Mouse (Mus musculus) forebrain, embryonic 14.5 days (tissue): ENCODE measurements around the gene Vgll4. TPM values are rescaled to one million over a fixed set of nuclear protein-coding genes. Genes with fewer than 3 reads are reported as not detected.

ENCODE experiments used
- ATAC-seq: fragments of 200-750 bp; cut with Nextera tagmentation; 2 replicates; pipeline ENCODE4 v1.8.0; 2017; ENCODE audit warnings: mild to moderate bottlenecking, moderate library complexity
- DNase-seq: peaks from one replicate; pipeline ENCODE4 v3.0.0-alpha.2; 2015; ENCODE audit warnings: low spot score
- H3K27ac ChIP-seq: fragments of 300-500 bp; sonication (generic); 2 replicates; pipeline ENCODE4 v1.5.1; 2014; ENCODE audit warnings: low read depth, mild to moderate bottlenecking, control low read depth, low read length, moderate library complexity
- H3K27me3 ChIP-seq: fragments of 300-500 bp; sonication (generic); replicated peaks from 2 replicates; pipeline ENCODE4 v1.6.1; 2014; ENCODE audit warnings: low read length, control low read depth, mixed read lengths; ENCODE audit not compliant: control insufficient read depth, insufficient read depth
- H3K36me3 ChIP-seq: fragments of 300-500 bp; sonication (generic); 2 replicates; pipeline ENCODE4 v1.6.1; 2014; ENCODE audit warnings: low read length, control low read depth; ENCODE audit not compliant: control insufficient read depth, insufficient read depth
- H3K4me1 ChIP-seq: fragments of 300-500 bp; sonication (generic); 2 replicates; pipeline ENCODE4 v1.6.1; 2014; ENCODE audit warnings: antibody characterized with exemption, low read length, control low read depth; ENCODE audit not compliant: control insufficient read depth, insufficient read depth
- H3K4me2 ChIP-seq: fragments of 300-500 bp; sonication (generic); 2 replicates; pipeline ENCODE4 v1.6.1; 2014; ENCODE audit warnings: mild to moderate bottlenecking, control low read depth, low read length
- H3K4me3 ChIP-seq: fragments of 300-500 bp; sonication (generic); 2 replicates; pipeline ENCODE4 v1.5.1; 2014; ENCODE audit warnings: low read depth, low read length, control low read depth
- H3K9ac ChIP-seq: fragments of 300-500 bp; sonication (generic); 2 replicates; pipeline ENCODE4 v1.6.1; 2014; ENCODE audit warnings: mild to moderate bottlenecking, low read length, control low read depth, moderate library complexity
- H3K9me3 ChIP-seq: fragments of 300-500 bp; sonication (generic); replicated peaks from 2 replicates; pipeline ENCODE4 v1.6.1; 2016; ENCODE audit warnings: low read length, control low read depth, mixed read lengths; ENCODE audit not compliant: control insufficient read depth
- WGBS: fragments of 180-500 bp; shearing (Covaris S2); extraction: QIAGEN DNeasy Blood & Tissue Kit; methylation state at CpG from one replicate; pipeline ENCODE4 v1.1.7; 2014; 5-methylcytosine and 5-hydroxymethylcytosine counted together
- polyA plus RNA-seq: library from polyadenylated mRNA; unstranded; fragments of >200 nt; fragmentation: Nextera tagmentation; extraction: Ambion mirVana; gene quantifications from 2 replicates; pipeline ENCODE4 v1.2.1, GENCODE M21; 2014

The Vgll4 gene
- polyA plus RNA-seq, 1 experiment from 2014 or later: 44.9 TPM

GRCm38 (mm10) chr6:115005351-115005890, 35.6 kb upstream of the Vgll4 start:
- Histone ChIP-seq H3K36me3 (peaks cover 29% of the 10 kb centered on the region), H3K27me3 (no peaks in the 10 kb centered on the region), H3K4me2 (no peak overlapping the region), H3K4me3 (no peak overlapping the region), H3K9ac (no peak overlapping the region), H3K4me1 (no peaks in the 10 kb centered on the region), H3K27ac (no peak overlapping the region), H3K9me3 (no peaks in the 10 kb centered on the region)
- DNase-seq: no peak
- 91% methylated on average over 8 of the region's 8 CpGs for WGBS
- ATAC-seq: no peak

- no peak overlapping the region for H3K9ac ChIP-seq
- no peak overlapping the region for H3K4me3 ChIP-seq
- ATAC-seq (no peak), DNase-seq (peak; percentile 34)
- no peak overlapping the region for H3K4me2 ChIP-seq
- no peaks in the 10 kb centered on the region for H3K4me1 ChIP-seq
- H3K27ac ChIP-seq: no peak overlapping the region
- H3K9me3 ChIP-seq: no peaks in the 10 kb centered on the region
- no peaks in the 10 kb centered on the region for H3K27me3 ChIP-seq
- WGBS: 74% methylated on average over 8 of the region's 8 CpGs
- H3K36me3 ChIP-seq: peaks cover 21% of the 10 kb centered on the region; the same call in 1 of the 2 replicates
These were observed 34.8 kb upstream of the Vgll4 start for GRCm38 (mm10) chr6:115004636-115005035.

GRCm38 (mm10) chr6:114998374-114999031, 28.7 kb upstream of the Vgll4 start:
- 90% methylated on average over 16 of the region's 16 CpGs for WGBS
- H3K4me2 ChIP-seq: no peak overlapping the region
- H3K9ac ChIP-seq: no peak overlapping the region
- H3K4me3 ChIP-seq: no peak overlapping the region
- H3K4me1 ChIP-seq: no peaks in the 10 kb centered on the region
- no peak overlapping the region for H3K27ac ChIP-seq
- DNase-seq (no peak), ATAC-seq (no peak)
- no peaks in the 10 kb centered on the region for H3K27me3 ChIP-seq
- H3K36me3 ChIP-seq: 0 out of 2 replicates have a peak, but pooled peaks cover under 1% of the 10 kb centered on the region
- no peaks in the 10 kb centered on the region for H3K9me3 ChIP-seq

- 92% methylated on average over 5 of the region's 5 CpGs for WGBS
These were observed 27.7 kb upstream of the Vgll4 start for GRCm38 (mm10) chr6:114997471-114997870.

GRCm38 (mm10) chr6:114996910-114997309, 27.1 kb upstream of the Vgll4 start:
- Histone ChIP-seq H3K27ac (no peak overlapping the region), H3K4me2 (no peak overlapping the region), H3K36me3 (no peaks in the 10 kb centered on the region), H3K4me1 (no peaks in the 10 kb centered on the region), H3K27me3 (no peaks in the 10 kb centered on the region), H3K9me3 (no peaks in the 10 kb centered on the region), H3K4me3 (no peak overlapping the region), H3K9ac (no peak overlapping the region)
- no peak for ATAC-seq
- peak; percentile 15 for DNase-seq
- 77% methylated on average over 5 of the region's 5 CpGs for WGBS

More at GRCm38 (mm10) chr6:114997471-114997870, 27.7 kb upstream of the Vgll4 start:
- Histone ChIP-seq H3K27ac (no peak overlapping the region), H3K9ac (no peak overlapping the region), H3K9me3 (no peaks in the 10 kb centered on the region), H3K4me1 (no peaks in the 10 kb centered on the region), H3K4me2 (no peak overlapping the region), H3K4me3 (no peak overlapping the region), H3K27me3 (no peaks in the 10 kb centered on the region), H3K36me3 (no peaks in the 10 kb centered on the region)
- ATAC-seq: no peak
- DNase-seq: no peak

GRCm38 (mm10) chr6:114994079-114994478, 24.3 kb upstream of the Vgll4 start:
- Histone ChIP-seq H3K9me3 (no peaks in the 10 kb centered on the region), H3K4me1 (no peaks in the 10 kb centered on the region), H3K27ac (no peak overlapping the region), H3K4me2 (no peak overlapping the region), H3K27me3 (no peaks in the 10 kb centered on the region), H3K9ac (no peak overlapping the region), H3K36me3 (no peaks in the 10 kb centered on the region), H3K4me3 (no peak overlapping the region)
- no peak for DNase-seq
- 92% methylated on average over 5 of the region's 5 CpGs for WGBS
- ATAC-seq: no peak

GRCm38 (mm10) chr6:114993659-114994058, 23.9 kb upstream of the Vgll4 start:
- Histone ChIP-seq H3K9me3 (no peaks in the 10 kb centered on the region), H3K4me2 (no peak overlapping the region), H3K36me3 (no peaks in the 10 kb centered on the region), H3K27ac (no peak overlapping the region), H3K27me3 (no peaks in the 10 kb centered on the region), H3K4me1 (no peaks in the 10 kb centered on the region), H3K9ac (no peak overlapping the region), H3K4me3 (no peak overlapping the region)
- ATAC-seq (no peak), DNase-seq (no peak)
- WGBS: 81% methylated on average over 8 of the region's 8 CpGs

- no peak overlapping the region for H3K9ac ChIP-seq
- 74% methylated on average over 4 of the region's 4 CpGs for WGBS
- DNase-seq (no peak), ATAC-seq (no peak)
- no peaks in the 10 kb centered on the region for H3K9me3 ChIP-seq
- no peak overlapping the region for H3K27ac ChIP-seq
- H3K36me3 ChIP-seq: no peaks in the 10 kb centered on the region
- no peaks in the 10 kb centered on the region for H3K27me3 ChIP-seq
- H3K4me1 ChIP-seq: 0 out of 2 replicates have a peak, but pooled peaks cover 3% of the 10 kb centered on the region
- H3K4me3 ChIP-seq: no peak overlapping the region
- H3K4me2 ChIP-seq: no peak overlapping the region
These were observed 22.1 kb upstream of the Vgll4 start for GRCm38 (mm10) chr6:114991909-114992308.

- Histone ChIP-seq H3K36me3 (no peaks in the 10 kb centered on the region), H3K4me1 (0 out of 2 replicates have a peak, but pooled peaks cover 3% of the 10 kb centered on the region), H3K27ac (no peak overlapping the region), H3K9me3 (no peaks in the 10 kb centered on the region), H3K4me2 (no peak overlapping the region), H3K9ac (no peak overlapping the region), H3K27me3 (no peaks in the 10 kb centered on the region), H3K4me3 (no peak overlapping the region)
- 55% methylated on average over 3 of the region's 3 CpGs for WGBS
- DNase-seq: no peak
- ATAC-seq: no peak
These were observed 18.8 kb upstream of the Vgll4 start for GRCm38 (mm10) chr6:114988619-114988980.
